Mouse (Mus musculus): ENCODE measurements around the gene Ltf.

Ltf gene

GRCm38 (mm10) chr9:111019022-111019421 lies at the start of gene Ltf:
TSS of gene Ltf (plus strand) at chr9:111019271.
- no peak for DNase-seq (ENCODE audit: extremely low spot score)

GRCm38 (mm10) chr9:110979411-110979810 lies 39.7 kb upstream of the Ltf start:
- DNase-seq (ENCODE audit: extremely low spot score): no peak

- DNase-seq (ENCODE audit: extremely low spot score): no peak
Measured at GRCm38 (mm10) chr9:110982351-110982750, 36.7 kb upstream of the Ltf start.

GRCm38 (mm10) chr9:110984096-110984495 lies 35.0 kb upstream of the Ltf start:
- DNase-seq (ENCODE audit: extremely low spot score): no peak

GRCm38 (mm10) chr9:110985541-110985940 lies 33.5 kb upstream of the Ltf start:
- DNase-seq (ENCODE audit: extremely low spot score): no peak

- no peak for DNase-seq (ENCODE audit: extremely low spot score)
Measured at GRCm38 (mm10) chr9:110985951-110986350, 33.1 kb upstream of the Ltf start.

GRCm38 (mm10) chr9:110987331-110987730 lies 31.7 kb upstream of the Ltf start:
- DNase-seq (ENCODE audit: extremely low spot score): no peak

GRCm38 (mm10) chr9:110988078-110988477 lies 31.0 kb upstream of the Ltf start:
- DNase-seq (ENCODE audit: extremely low spot score): no peak

- DNase-seq (ENCODE audit: extremely low spot score): no peak
Measured at GRCm38 (mm10) chr9:110989141-110989540, 29.9 kb upstream of the Ltf start.

GRCm38 (mm10) chr9:110989543-110989942 lies 29.5 kb upstream of the Ltf start:
- no peak for DNase-seq (ENCODE audit: extremely low spot score)

GRCm38 (mm10) chr9:110990204-110990603 lies 28.9 kb upstream of the Ltf start, which contains the start of gene Rtp3:
TSS of gene Rtp3 (minus strand) at chr9:110990583.
- no peak for DNase-seq (ENCODE audit: extremely low spot score)

GRCm38 (mm10) chr9:110993281-110993709 lies 25.8 kb upstream of the Ltf start:
- DNase-seq (ENCODE audit: extremely low spot score): no peak

GRCm38 (mm10) chr9:110994716-110995172 lies 24.3 kb upstream of the Ltf start:
- peak; percentile 84 for DNase-seq (ENCODE audit: extremely low spot score)

GRCm38 (mm10) chr9:110997245-110997644 lies 21.8 kb upstream of the Ltf start:
- DNase-seq (ENCODE audit: extremely low spot score): peak; percentile 75

- DNase-seq (ENCODE audit: extremely low spot score): no peak
Measured at GRCm38 (mm10) chr9:110999056-110999455, 20.0 kb upstream of the Ltf start.

- no peak for DNase-seq (ENCODE audit: extremely low spot score)
Measured at GRCm38 (mm10) chr9:110999856-111000255, 19.2 kb upstream of the Ltf start.

GRCm38 (mm10) chr9:111001621-111002020 lies 17.4 kb upstream of the Ltf start:
- no peak for DNase-seq (ENCODE audit: extremely low spot score)

GRCm38 (mm10) chr9:111003279-111003678 lies 15.8 kb upstream of the Ltf start:
- DNase-seq (ENCODE audit: extremely low spot score): no peak

- DNase-seq (ENCODE audit: extremely low spot score): no peak
Measured at GRCm38 (mm10) chr9:111006544-111006943, 12.5 kb upstream of the Ltf start.

GRCm38 (mm10) chr9:111009763-111010162 lies 9.3 kb upstream of the Ltf start:
- no peak for DNase-seq (ENCODE audit: extremely low spot score)

GRCm38 (mm10) chr9:111011550-111011949 lies 7.5 kb upstream of the Ltf start:
- DNase-seq (ENCODE audit: extremely low spot score): no peak

GRCm38 (mm10) chr9:111012041-111012440 lies 7.0 kb upstream of the Ltf start:
- no peak for DNase-seq (ENCODE audit: extremely low spot score)

GRCm38 (mm10) chr9:111015658-111016057 lies 3.4 kb upstream of the Ltf start:
- DNase-seq (ENCODE audit: extremely low spot score): no peak

GRCm38 (mm10) chr9:111026791-111027190 lies 7.7 kb downstream of the Ltf start:
- no peak for DNase-seq (ENCODE audit: extremely low spot score)
